Mouse (Mus musculus) megakaryocyte-erythroid progenitor cell, adult 5-6 weeks (primary cell): ENCODE results near the gene Smoc2. TPM values are rescaled to one million over a fixed set of nuclear protein-coding genes. Genes with fewer than 3 reads are reported as not detected.

Experiments
- ATAC-seq: replicated peaks from 2 replicates; pipeline ENCODE4 v1.8.0; 2016; ENCODE audit warnings: mild to moderate bottlenecking, inconsistent platforms; ENCODE audit not compliant: severe bottlenecking, poor library complexity, low FRiP score, low TSS enrichment
- total RNA-seq, 2 experiments: library from RNA; stranded (forward) in 1 of 2; stranded (reverse) in 1 of 2; fragments of 200-1000, 215-1000 nt in 1 of 2; fragments of >200 nt in 1 of 2; fragmentation: Nextera tagmentation in 1 of 2; gene quantifications; 2 replicates each; pipeline ENCODE4 v1.2.3; 2014 to 2017

Gene Smoc2
- total RNA-seq (2014; fragmentation: Nextera tagmentation) (not detected in 2 replicates), total RNA-seq (2017) (not detected in 2 replicates)

GRCm38 (mm10) chr17:14279177-14279965, at the start of gene Smoc2:
Gene Smoc2, plus strand, starts transcription at chr17:14279506.
- no peak for ATAC-seq

- no peak for ATAC-seq
Measured at GRCm38 (mm10) chr17:14230698-14231430, 48.4 kb upstream of the Smoc2 start.

- ATAC-seq = no peak
Measured at GRCm38 (mm10) chr17:14232629-14233028, 46.7 kb upstream of the Smoc2 start.

GRCm38 (mm10) chr17:14233658-14234057, 45.6 kb upstream of the Smoc2 start:
- ATAC-seq = no peak

GRCm38 (mm10) chr17:14234774-14235389, 44.4 kb upstream of the Smoc2 start:
- no peak for ATAC-seq

GRCm38 (mm10) chr17:14237134-14237533, 42.2 kb upstream of the Smoc2 start:
- ATAC-seq = no peak

GRCm38 (mm10) chr17:14239960-14240359, 39.3 kb upstream of the Smoc2 start:
- ATAC-seq = no peak

- no peak for ATAC-seq
Measured at GRCm38 (mm10) chr17:14242634-14243033, 36.7 kb upstream of the Smoc2 start.

GRCm38 (mm10) chr17:14244195-14244965, 34.9 kb upstream of the Smoc2 start:
- no peak for ATAC-seq

GRCm38 (mm10) chr17:14246266-14246665, 33.0 kb upstream of the Smoc2 start:
- ATAC-seq = no peak

GRCm38 (mm10) chr17:14247931-14248330, 31.4 kb upstream of the Smoc2 start:
- ATAC-seq = no peak

- no peak for ATAC-seq
Measured at GRCm38 (mm10) chr17:14249595-14249994, 29.7 kb upstream of the Smoc2 start.

GRCm38 (mm10) chr17:14250401-14250800, 28.9 kb upstream of the Smoc2 start:
- no peak for ATAC-seq

- no peak for ATAC-seq
Measured at GRCm38 (mm10) chr17:14252456-14252855, 26.9 kb upstream of the Smoc2 start.

GRCm38 (mm10) chr17:14254616-14255015, 24.7 kb upstream of the Smoc2 start:
- no peak for ATAC-seq

GRCm38 (mm10) chr17:14257799-14258520, 21.3 kb upstream of the Smoc2 start:
- no peak for ATAC-seq

- ATAC-seq = no peak
Measured at GRCm38 (mm10) chr17:14258906-14259305, 20.4 kb upstream of the Smoc2 start.

GRCm38 (mm10) chr17:14260966-14261365, 18.3 kb upstream of the Smoc2 start:
- ATAC-seq = no peak

GRCm38 (mm10) chr17:14262217-14262616, 17.1 kb upstream of the Smoc2 start:
- no peak for ATAC-seq
